Mouse (Mus musculus) lung, adult 2 months (tissue): ENCODE measurements around the gene 4931429L15Rik. TPM values are rescaled to one million over a fixed set of nuclear protein-coding genes. Genes with fewer than 3 reads are reported as not detected.
"Not testable (repeated sequence)": the region's sequence is repeated elsewhere in the genome, so short reads cannot be mapped to it uniquely, and the experiment has no call there.

Experiments used
- DNase-seq: peaks from one replicate; pipeline ENCODE4 v3.0.0; 2022
- H3K4me1 ChIP-seq: fragments of 200-500 bp; 2 replicates; pipeline ENCODE4 v1.6.1; 2011; ENCODE audit warnings: low read length; ENCODE audit not compliant: control insufficient read depth, insufficient read depth
- H3K4me3 ChIP-seq: fragments of 200-500 bp; replicated peaks from 2 replicates; pipeline ENCODE3; 2011; ENCODE audit warnings: low read depth, mild to moderate bottlenecking, control low read depth, low read length; ENCODE audit errors: extremely low read depth
- CTCF ChIP-seq: fragments of 200-500 bp; IDR thresholded peaks from 2 replicates; pipeline ENCODE4 v1.5.1; 2011; ENCODE audit warnings: mild to moderate bottlenecking, low read length, control low read depth; ENCODE audit not compliant: insufficient read depth
- POLR2A ChIP-seq: fragments of 200-500 bp; IDR thresholded peaks from 2 replicates; pipeline ENCODE4 v1.6.1; 2011; ENCODE audit warnings: low read depth, mild to moderate bottlenecking, control low read depth, low read length, borderline replicate concordance; ENCODE audit errors: extremely low read depth
- WGBS: fragments of 180-500 bp; shearing (Covaris S2); methylation state at CpG from one replicate; pipeline ENCODE4 v1.1.7; 2018; 5-methylcytosine and 5-hydroxymethylcytosine counted together
- polyA plus RNA-seq: library from polyadenylated mRNA; depleted of rRNA; stranded (reverse); fragments of >200 nt; gene quantifications from 2 replicates; pipeline ENCODE4 v1.2.3, GENCODE M21; 2012

The 4931429L15Rik gene
- polyA plus RNA-seq, 1 experiment = not detected

- WGBS = 55% methylated on average over 4 of the region's 4 CpGs
- DNase-seq = no peak
- TF ChIP-seq POLR2A = no peak
- TF ChIP-seq CTCF = no peak
These were observed 18.6 kb upstream of the 4931429L15Rik start for GRCm38 (mm10) chr9:46338384-46338783.

GRCm38 (mm10) chr9:46337852-46338291 lies 18.1 kb upstream of the 4931429L15Rik start:
- TF ChIP-seq CTCF (no peak), POLR2A (no peak)
- DNase-seq = no peak
- Histone ChIP-seq H3K4me3 (no peak overlapping the region), H3K4me1 (no peaks in the 10 kb centered on the region)
- 24% methylated on average over 3 of the region's 3 CpGs for WGBS

More at GRCm38 (mm10) chr9:46338384-46338783, 18.6 kb upstream of the 4931429L15Rik start:
- H3K4me3 ChIP-seq = no peak overlapping the region
- no peaks in the 10 kb centered on the region for H3K4me1 ChIP-seq

- Histone ChIP-seq H3K4me1 (no peaks in the 10 kb centered on the region), H3K4me3 (no peak overlapping the region)
- DNase-seq = no peak
- no peak for TF ChIP-seq CTCF
- no peak for TF ChIP-seq POLR2A
- WGBS = 59% methylated on average over 7 of the region's 7 CpGs
These were observed 17.5 kb upstream of the 4931429L15Rik start for GRCm38 (mm10) chr9:46337331-46337730.

GRCm38 (mm10) chr9:46336294-46336693 lies 16.5 kb upstream of the 4931429L15Rik start:
- not testable (repeated sequence) for H3K4me1 ChIP-seq, H3K4me3 ChIP-seq, DNase-seq
- 78% methylated on average over 13 of the region's 14 CpGs for WGBS

- no peak for DNase-seq
- no peaks in the 10 kb centered on the region for H3K4me1 ChIP-seq
- TF ChIP-seq POLR2A (no peak), CTCF (no peak)
- H3K4me3 ChIP-seq = no peak overlapping the region
- WGBS = 70% methylated on average over 10 of the region's 10 CpGs
These were observed 15.7 kb upstream of the 4931429L15Rik start for GRCm38 (mm10) chr9:46335461-46335995.

GRCm38 (mm10) chr9:46334471-46335025 lies 14.8 kb upstream of the 4931429L15Rik start:
- H3K4me1 ChIP-seq = no peaks in the 10 kb centered on the region
- 43% methylated on average over 26 of the region's 26 CpGs for WGBS
- no peak overlapping the region for H3K4me3 ChIP-seq
- TF ChIP-seq CTCF (no peak), POLR2A (no peak)
- no peak for DNase-seq

GRCm38 (mm10) chr9:46331301-46331700 lies 11.5 kb upstream of the 4931429L15Rik start:
- DNase-seq = no peak
- H3K4me1 ChIP-seq = no peaks in the 10 kb centered on the region
- 85% methylated on average over 1 of the region's 1 CpGs for WGBS
- H3K4me3 ChIP-seq = no peak overlapping the region
- TF ChIP-seq CTCF = no peak
- no peak for TF ChIP-seq POLR2A

- WGBS = 62% methylated on average over 6 of the region's 6 CpGs
- no peaks in the 10 kb centered on the region for H3K4me1 ChIP-seq
- TF ChIP-seq POLR2A = no peak
- TF ChIP-seq CTCF = no peak
- H3K4me3 ChIP-seq = no peak overlapping the region
- no peak for DNase-seq
These were observed 10.8 kb upstream of the 4931429L15Rik start for GRCm38 (mm10) chr9:46330586-46330895.

- 35% methylated on average over 24 of the region's 24 CpGs for WGBS
- no peak overlapping the region for H3K4me3 ChIP-seq
- TF ChIP-seq POLR2A = no peak
- no peak for TF ChIP-seq CTCF
- H3K4me1 ChIP-seq = no peaks in the 10 kb centered on the region
- no peak for DNase-seq
These were observed 10.2 kb upstream of the 4931429L15Rik start for GRCm38 (mm10) chr9:46329801-46330585.

- TF ChIP-seq POLR2A (no peak), CTCF (no peak)
- no peaks in the 10 kb centered on the region for H3K4me1 ChIP-seq
- no peak for DNase-seq
- peak overlapping the region; percentile 48 for H3K4me3 ChIP-seq
- WGBS = 8% methylated on average over 19 of the region's 19 CpGs
These were observed 9.5 kb upstream of the 4931429L15Rik start for GRCm38 (mm10) chr9:46329250-46329648.
